Mouse (Mus musculus) NIH3T3 (cell line): Measurements from ENCODE around the gene Gm13691.
"Not testable (repeated sequence)": the region's sequence is repeated elsewhere in the genome, so short reads cannot be mapped to it uniquely, and the experiment has no call there.

Source experiments
- DNase-seq: peaks from one replicate; pipeline ENCODE4 v3.0.0-alpha.2; 2012; ENCODE audit warnings: low read depth

Gene Gm13691

DNA sequence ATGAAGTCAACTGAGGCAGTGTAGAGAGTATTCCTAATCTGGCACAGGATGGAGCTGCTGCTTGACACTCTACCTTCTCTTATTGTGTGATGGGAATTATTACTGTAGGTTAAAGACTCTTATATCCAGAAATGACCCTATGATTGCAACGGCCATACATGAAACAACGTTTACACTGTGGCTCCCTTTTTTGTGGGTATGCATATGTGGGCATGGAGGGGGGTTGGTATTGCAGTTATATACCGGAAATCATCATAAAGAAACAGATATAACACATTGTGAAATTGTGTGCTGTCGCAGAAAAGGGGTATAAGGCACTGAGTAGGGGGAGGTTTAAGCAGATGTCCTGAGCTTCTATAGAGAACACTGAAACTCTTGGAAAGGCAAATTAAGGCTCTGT, 45.6 kb downstream of the Gm13691 start:
- no peak for DNase-seq

- DNase-seq, result peak; percentile 72
Measured at GRCm38 (mm10) chr2:84037304-84037703, 47.0 kb downstream of the Gm13691 start.

DNA sequence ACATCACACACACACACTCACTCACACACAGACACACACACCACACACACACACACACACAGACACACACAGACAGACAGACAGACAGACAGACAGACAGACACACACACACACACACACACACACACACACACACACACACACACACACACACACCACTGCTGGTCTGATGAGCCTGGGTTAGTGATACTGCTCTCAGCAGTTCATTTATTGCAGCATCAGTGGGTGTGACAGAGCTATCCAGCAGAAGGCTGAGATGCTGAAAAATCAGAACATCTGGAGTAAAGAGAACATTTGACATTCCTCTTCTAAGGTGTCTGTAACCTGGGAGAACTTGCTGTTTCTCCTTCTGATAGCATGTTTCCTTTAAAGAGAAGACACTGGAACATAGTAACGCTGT, 47.6 kb downstream of the Gm13691 start:
- DNase-seq, result not testable (repeated sequence)

- no peak for DNase-seq
Measured at GRCm38 (mm10) chr2:84039277-84039676, 48.9 kb downstream of the Gm13691 start.
